Mouse (Mus musculus) layer of hippocampus, postnatal 25 days (tissue): ENCODE data around the gene Rtl8a. TPM values are rescaled to one million over a fixed set of nuclear protein-coding genes. Genes with fewer than 3 reads are reported as not detected.
"Not testable (repeated sequence)": the region's sequence is repeated elsewhere in the genome, so short reads cannot be mapped to it uniquely, and the experiment has no call there.

Experiments used
- DNase-seq, 2 experiments: peaks; one replicate each; pipeline ENCODE4 v3.0.0; 2022; ENCODE audit warnings: mixed read lengths in 2 of 2, low spot score in 1 of 2; ENCODE audit errors: extremely low spot score in 1 of 2
- total RNA-seq, 2 experiments: library from RNA; stranded (reverse); gene quantifications; 2 replicates each; pipeline ENCODE4 v1.2.3; 2021

The Rtl8a gene
- total RNA-seq = 100 to 1,000 TPM; 199 to 276 TPM

DNA sequence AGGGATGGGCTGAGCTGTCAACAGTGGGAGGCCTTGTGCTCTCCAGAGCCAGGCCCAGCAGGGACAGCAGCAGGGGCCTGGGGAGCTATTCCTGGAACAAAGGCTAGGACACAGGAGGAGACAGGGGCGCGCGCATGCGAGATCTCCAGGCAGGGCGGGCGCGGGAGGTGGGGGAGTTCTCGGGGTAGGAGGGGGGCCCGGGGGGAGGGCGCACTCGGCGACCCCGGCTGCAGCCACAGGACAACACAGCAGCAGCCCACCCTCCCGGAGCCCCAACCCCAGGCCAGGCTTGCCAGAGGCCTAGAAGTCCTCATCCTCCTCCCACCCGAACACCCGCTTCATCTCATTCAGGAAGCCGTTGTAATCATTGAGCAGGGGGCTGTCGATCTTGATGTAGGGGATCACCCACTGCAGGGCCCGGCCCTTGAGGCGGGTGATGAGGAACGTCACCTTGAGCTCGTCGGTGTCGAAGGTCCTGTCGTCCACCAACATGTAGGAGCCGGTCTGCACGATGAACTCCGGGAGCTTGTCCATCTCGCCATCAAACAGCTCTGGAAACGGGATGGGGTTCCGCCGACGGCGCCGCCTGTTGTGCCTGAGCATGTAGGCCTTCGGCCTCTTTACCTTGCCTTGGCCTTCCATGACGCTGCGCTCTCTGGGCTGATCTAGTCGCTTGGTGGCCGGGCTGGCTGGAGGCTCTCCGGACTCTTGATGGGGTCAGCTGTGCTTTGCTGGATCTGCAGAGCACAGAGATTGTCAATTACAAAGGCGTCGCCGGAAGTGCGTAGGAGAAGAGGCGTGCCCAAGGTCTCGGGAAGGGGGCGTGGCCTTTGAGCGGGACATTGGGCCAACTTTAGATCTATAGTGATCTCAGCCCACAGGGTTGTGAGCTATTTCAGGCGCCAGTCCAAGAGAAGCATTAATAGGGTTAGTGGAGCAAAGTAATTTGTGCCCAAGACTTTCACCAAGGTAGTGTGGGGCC is at the start of gene Rtl8a:
Rtl8a (minus strand) TSS at position 703 of the 982 bp plus-strand sequence.
- DNase-seq = peak; percentile 30 to 53

DNA sequence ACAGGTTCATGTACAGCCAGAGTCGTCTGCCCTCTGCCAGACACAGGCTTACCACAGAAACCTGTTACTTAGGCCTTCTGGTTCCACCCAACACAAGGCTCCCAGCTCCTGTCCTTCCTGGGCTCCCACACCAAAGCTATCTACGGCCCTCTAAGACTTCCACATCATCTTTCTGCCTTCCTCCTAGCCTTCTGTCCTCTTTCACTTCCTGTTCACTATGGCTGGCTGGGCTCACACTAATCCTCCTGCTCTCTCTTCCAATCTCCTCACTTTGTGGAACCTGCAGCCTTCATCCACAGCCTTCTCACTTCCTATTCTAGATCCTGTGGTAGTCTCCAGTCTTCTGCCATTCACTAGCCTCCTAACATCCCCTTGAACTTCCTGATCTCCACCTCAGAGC is 49.7 kb upstream of the Rtl8a start:
- no peak for DNase-seq

DNA sequence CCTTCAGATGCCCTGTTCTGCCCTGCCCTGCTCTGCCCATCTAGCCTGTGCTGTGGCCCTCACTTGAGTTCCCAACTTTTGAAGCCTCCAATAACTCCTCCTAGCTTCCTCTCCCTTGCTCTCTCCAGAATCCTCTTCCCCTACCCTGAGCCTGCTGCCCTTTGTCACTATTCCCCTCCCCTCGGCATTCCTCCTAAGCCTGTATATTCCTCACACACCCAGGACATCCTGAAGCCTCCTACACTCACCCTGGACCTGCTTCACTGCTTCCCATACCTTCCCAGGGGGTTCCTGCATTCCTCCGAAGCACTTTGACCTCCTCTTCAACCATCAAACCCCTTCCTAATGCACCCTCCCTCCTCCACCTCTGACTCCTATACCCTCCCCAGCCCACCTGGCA is 48.6 kb upstream of the Rtl8a start:
- DNase-seq = no peak

DNA sequence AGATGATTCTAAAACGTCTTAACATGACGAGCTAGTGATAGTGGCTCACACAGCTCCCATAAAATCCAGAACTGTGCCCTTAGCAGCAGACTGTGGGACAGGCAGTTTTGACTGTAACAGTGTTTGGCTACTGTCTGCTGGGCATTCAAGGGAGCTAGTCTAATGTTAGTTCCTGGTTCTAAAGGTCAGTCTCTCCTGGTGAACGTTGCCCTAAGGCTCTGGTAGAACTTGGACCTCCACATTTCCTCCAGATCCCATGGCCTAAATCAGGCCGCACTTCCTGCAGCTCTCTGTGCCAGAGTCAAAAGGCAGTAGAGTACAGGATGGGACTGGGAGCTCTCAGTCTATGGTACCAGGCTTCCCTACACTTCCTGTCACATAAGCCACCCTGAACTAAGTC is 41.2 kb upstream of the Rtl8a start:
- DNase-seq = not testable (repeated sequence)

DNA sequence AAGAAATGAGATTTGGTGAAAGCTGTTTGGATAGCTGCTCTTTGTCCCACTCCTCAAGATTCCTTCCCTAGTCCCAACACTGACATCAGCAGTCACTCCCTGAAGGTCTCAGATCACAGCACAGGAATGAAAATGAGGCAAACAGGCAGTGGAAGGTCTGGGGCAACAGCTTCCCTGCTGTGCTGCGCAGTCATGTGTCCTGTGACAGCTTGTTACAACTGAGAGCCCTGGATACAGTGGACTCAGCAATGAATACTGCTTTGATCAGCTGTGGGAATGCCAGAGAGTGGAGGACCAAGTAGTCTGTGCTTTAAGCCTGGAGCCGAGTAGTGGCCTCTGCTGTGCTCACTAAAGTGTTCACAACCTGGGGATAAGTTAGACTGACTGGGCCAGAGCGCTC is 39.2 kb upstream of the Rtl8a start:
- DNase-seq = not testable (repeated sequence)

DNA sequence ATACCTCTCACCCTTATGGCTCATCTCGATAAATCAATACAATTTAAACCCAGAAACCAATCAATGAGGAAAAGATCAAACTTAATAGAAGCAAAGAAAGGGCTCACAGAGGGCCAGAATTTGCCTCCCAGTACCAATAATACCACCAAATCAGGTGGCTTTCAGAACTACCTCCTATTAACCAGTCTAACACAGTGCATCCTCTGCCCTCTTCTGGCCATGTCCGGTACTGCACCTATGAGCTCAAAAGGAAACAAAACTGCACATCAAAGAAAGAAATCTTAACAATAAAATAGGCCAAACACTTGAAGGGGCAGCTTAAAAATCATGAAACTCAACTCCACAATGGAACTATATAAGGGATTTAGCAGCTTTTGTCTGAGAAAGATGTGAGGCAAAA is 33.5 kb upstream of the Rtl8a start:
- peak; percentile 42 to 85 for DNase-seq

DNA sequence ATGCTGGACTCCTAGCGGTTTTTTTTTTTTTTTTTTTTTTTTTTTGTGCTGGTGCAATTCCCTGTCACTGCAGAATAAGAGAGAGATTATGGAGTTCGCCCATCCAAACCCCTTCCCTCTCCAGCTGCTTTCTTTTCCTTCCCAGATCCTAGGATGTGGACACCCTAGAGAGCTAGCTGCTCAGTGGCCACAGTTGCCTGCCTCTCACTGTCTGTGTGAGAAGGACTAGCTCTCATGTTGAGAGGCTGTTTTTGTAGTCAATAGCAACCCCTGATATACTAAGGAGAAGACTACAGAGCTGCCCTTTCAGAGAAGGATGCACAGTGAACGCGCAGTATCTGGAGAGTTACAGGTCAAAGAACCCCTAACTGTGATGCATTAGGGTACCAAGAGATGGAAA is 27.2 kb upstream of the Rtl8a start:
- not testable (repeated sequence) for DNase-seq

DNA sequence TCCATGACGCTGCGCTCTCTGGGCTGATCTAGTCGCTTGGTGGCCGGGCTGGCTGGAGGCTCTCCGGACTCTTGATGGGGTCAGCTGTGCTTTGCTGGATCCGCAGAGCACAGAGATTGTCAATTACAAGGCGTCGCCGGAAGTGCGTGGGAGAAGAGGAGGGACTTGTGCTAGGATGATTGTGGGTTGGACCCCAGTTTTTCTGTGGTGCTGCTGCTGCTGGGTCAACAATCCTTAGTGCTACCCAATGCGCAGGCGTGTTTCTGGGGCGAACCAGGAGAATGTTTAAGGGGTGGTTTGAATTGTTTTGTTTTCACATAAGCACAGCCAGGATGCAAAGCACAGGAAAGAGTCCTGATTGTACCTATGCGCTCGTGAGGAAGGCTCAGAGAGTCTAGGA is 26.8 kb upstream of the Rtl8a start, which contains the start of gene Rtl8b:
Rtl8b (minus strand) TSS at position 115 of the 400 bp plus-strand sequence.
- peak; percentile 46 to 66 for DNase-seq

DNA sequence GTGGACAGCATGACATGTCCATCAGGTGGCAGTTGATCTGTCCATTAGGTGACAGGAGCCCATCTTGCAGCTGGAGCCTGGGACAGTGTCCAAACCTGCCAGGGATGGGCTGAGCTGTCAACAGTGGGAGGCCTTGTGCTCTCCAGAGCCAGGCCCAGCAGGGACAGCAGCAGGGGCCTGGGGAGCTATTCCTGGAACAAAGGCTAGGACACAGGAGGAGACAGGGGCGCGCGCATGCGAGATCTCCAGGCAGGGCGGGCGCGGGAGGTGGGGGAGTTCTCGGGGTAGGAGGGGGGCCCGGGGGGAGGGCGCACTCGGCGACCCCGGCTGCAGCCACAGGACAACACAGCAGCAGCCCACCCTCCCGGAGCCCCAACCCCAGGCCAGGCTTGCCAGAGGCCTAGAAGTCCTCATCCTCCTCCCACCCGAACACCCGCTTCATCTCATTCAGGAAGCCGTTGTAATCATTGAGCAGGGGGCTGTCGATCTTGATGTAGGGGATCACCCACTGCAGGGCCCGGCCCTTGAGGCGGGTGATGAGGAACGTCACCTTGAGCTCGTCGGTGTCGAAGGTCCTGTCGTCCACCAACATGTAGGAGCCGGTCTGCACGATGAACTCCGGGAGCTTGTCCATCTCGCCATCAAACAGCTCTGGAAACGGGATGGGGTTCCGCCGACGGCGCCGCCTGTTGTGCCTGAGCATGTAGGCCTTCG is 26.2 kb upstream of the Rtl8a start:
- not testable (repeated sequence) for DNase-seq

DNA sequence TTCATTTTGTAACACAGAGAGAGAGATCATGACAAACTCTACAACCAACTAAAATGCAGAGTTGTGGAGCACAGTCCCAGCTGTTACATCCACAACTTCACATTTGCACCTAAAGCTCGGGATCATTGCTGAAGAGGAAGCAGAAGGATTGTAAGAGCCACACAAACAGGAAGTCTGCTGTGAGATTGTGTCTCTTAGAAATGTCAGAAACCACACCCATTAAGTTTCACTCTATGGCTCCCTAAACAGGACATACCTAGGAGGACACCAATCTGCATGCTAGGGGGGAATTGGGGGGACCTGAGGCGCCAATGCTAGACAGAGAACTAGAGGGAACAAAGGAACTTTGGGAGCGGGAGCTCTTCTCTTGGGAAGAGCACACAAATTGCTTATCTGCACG is 9.4 kb upstream of the Rtl8a start:
- not testable (repeated sequence) for DNase-seq

DNA sequence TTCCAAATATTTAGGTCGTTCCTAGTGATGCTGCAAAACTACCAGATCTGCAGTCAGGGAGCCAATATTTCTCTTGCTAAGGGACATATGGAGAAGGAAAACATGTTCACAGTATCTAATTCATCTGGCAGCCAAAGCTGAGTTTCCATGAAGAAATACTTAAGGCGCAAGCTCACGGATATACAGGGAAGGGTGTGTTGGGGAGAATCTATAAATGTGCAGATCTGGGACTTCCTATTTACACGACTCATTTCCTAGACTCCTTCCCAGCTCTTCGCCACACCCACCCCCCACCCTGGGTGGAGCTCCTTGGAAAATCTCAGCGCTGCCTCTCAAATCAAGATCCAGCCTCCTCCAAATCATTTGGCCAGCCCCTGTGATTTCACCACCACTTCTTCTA is 2.4 kb upstream of the Rtl8a start:
- no peak for DNase-seq

DNA sequence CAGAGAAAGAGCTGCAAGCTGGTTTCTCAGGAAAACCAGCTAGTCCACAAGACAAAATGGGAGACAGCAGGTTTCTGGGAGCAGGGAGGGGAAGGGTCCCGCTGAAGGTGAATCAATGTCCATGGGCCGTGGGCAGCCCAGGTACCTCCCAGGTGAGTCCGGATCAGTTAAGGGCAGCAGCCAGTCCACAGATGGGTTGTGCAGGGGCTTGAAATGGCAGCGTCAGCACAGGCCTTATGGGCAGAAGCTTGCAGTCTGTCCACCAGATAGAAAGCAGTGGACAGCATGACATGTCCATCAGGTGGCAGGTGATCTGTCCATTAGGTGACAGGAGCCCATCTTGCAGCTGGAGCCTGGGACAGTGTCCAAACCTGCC is 890 bp downstream of the Rtl8a start:
- not testable (repeated sequence) for DNase-seq

DNA sequence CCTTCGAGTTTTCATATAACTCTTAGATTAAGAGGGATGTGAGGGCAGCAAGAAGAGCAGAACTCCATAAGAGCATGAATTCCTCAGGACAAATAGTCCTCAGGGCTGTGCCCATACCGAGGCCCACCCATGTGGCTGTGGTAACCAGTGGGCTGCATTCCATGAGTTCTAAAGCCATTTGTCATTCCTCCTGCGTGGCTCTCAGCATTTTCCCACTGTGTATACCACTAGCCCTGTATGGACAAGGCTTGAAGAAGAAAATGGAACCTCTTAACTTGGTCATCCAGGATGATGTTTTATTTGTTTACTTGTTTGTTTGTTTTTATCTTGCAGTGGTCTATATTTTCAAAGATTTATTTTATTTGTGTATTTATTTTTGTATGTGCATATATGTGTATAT is 5.4 kb downstream of the Rtl8a start:
- not testable (repeated sequence) for DNase-seq

DNA sequence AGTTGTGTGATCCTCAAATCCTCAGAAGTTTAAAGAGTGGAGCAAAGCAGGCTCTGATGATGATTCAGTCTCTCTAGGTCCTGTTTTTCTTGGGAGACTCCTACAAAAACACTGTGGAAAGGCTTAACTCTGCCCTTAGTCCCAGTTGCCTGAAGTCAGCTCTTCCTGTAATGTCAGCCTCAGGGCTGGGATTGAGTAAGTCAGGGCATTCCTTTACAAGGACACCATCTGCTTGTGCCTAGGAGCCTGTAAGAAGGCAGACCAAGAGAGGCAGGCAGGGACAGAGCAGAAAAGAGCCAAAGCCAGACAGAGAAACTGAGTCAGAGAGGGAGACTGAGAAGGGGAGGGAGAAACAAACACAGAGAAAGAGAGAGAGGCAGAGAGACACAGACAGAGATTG is 32.1 kb downstream of the Rtl8a start:
- not testable (repeated sequence) for DNase-seq

DNA sequence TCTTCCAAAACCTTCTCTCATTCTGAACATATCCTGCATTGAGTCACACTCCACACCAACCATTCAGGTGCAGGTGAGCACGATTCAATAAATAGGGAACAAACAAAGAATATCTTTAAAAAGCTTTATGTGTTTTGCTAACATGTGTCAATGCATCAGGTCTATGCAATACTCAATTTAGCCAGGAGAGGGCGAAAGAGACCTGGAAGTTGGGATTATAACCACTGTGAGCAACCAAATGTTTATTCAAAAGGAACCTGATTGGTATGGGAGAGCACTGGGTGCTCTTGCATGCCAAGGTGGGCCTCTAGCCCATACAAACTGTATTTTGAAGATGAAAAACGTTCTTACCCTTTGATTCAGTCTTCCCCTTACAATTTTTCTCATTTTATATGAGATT is 32.9 kb downstream of the Rtl8a start:
- DNase-seq = peak; percentile 36 to 76

DNA sequence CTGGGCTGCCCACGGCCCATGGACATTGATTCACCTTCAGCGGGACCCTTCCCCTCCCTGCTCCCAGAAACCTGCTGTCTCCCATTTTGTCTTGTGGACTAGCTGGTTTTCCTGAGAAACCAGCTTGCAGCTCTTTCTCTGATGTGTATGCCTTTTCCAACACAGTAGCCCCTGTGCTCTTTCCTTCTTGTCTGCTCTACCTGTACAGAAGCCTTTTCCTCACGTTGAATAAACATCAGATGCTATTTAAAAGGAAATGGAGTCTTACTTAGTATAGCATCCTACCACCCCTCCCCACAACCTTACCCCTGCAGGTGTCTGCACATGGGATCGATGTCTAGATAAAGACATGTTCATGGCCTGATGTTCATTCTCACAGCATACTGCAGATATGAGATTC is 34.6 kb downstream of the Rtl8a start, which contains the start of gene Gm14597:
Gm14597 (minus strand) TSS at position 101 of the 400 bp plus-strand sequence.
- DNase-seq = not testable (repeated sequence)

DNA sequence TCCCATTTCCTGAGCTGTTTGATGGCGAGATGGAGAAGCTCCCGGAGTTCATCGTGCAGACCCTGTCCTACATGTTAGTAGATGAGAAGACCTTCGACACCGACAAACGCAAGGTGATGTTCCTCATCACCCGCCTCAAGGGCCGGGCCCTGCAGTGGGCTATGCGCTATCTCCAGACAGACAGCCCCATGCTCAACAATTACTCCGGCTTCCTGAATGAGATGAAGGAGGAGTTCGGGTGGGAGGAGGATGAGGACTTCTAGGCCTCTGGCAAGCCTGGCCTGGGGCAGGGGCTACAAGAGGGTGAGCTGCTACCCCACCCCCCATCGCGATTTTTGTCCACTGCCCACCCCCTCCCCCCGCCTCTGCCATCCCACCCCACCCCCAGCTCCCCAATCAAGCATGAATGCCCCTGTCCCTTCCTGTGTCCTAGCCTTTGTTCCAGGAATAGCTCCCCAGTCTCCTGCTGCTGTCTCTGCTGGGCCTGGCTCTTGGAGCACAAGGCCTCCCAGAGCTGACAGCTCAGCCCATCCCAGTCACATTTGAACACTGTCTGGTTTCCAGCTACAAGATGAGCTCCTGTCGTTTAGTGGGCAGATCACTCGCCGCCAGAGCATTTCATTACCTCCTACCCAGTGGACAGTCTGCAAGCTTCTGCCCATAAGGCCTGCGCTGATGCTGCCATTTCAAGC is 35.2 kb downstream of the Rtl8a start:
- no peak for DNase-seq

DNA sequence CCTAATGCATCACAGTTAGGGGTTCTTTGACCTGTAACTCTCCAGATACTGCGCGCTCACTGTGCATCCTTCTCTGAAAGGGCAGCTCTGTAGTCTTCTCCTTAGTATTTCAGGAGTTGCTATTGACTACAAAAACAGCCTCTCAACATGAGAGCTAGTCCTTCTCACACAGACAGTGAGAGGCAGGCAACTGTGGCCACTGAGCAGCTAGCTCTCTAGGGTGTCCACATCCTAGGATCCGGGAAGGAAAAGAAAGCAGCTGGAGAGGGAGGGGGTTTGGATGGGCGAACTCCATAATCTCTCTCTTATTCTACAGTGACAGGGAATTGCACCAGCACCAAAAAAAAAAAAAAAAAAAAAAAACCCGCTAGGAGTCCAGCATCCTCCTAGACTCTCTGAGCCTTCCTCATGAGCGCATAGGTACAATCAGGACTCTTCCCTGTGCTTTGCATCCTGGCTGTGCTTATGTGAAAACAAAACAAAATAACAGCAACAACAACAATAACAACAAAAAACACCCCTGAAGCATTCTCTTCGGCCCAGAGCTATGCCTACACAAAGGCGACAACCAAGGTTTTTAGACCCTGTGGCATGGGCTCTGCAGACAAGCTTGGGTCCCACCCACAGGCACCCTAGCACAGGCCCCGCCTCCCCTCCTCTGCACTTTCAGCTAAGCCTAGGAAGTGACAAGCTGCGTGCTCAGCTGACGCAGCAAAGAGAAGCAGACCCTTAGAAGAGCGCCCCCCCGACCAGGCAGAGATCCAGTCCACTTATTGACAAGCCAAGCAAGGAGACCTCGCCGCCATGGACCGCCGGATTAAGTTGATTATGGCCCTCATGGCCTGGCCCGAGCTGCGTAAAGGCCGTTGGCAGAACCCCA is 36.0 kb downstream of the Rtl8a start, which contains the start of gene Rtl8c:
Rtl8c (plus strand) TSS at position 791 of the 880 bp plus-strand sequence.
- DNase-seq = peak; percentile 57

DNA sequence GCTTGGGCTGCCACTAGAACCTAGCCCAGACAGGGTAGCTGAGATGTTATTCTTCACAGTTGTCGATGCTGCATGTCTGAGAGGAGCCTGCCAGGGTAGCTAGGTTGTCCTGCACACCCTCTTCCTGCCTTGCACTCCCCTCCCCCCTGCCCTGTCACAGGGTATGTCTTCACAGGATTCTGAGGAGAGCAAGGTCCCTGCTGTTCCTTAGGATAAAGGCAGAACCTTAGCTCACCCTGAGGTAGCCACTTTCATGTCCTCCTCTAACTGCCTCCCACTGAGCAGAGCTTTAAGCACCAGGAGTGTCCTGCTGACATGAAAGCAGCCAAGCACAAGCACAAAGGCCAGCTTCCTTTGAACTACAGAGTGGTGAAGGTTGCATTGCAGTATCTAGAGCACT is 37.3 kb downstream of the Rtl8a start:
- DNase-seq = not testable (repeated sequence)

DNA sequence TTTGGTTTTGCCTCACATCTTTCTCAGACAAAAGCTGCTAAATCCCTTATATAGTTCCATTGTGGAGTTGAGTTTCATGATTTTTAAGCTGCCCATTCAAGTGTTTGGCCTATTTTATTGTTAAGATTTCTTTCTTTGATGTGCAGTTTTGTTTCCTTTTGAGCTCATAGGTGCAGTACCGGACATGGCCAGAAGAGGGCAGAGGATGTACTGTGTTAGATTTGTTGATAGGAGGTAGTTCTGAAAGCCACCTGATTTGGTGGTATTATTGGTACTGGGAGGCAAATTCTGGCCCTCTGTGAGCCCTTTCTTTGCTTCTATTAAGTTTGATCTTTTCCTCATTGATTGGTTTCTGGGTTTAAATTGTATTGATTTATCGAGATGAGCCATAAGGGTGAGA is 43.5 kb downstream of the Rtl8a start:
- peak; percentile 28 to 87 for DNase-seq
